Mouse (Mus musculus) brown adipose tissue, adult 24 weeks (tissue): Measurements from ENCODE around the gene Zfp61. TPM values are rescaled to one million over a fixed set of nuclear protein-coding genes. Genes with fewer than 3 reads are reported as not detected.

Experiments
- H3K27ac ChIP-seq: fragments of 200-500 bp; replicated peaks from 2 replicates; pipeline ENCODE4 v1.5.1; 2012; ENCODE audit warnings: low read depth, mild to moderate bottlenecking, low read length
- H3K4me1 ChIP-seq: fragments of 200-500 bp; 2 replicates; pipeline ENCODE4 v1.6.1; 2012; ENCODE audit warnings: low read length, mixed read lengths; ENCODE audit not compliant: control insufficient read depth, insufficient read depth, insufficient read length
- H3K4me3 ChIP-seq: fragments of 200-500 bp; 2 replicates; pipeline ENCODE4 v1.5.1; 2012; ENCODE audit warnings: low read depth, mild to moderate bottlenecking, low read length, moderate library complexity; ENCODE audit not compliant: insufficient read depth
- polyA plus RNA-seq: library from polyadenylated mRNA; stranded (reverse); fragments of >200 nt; gene quantifications from 2 replicates; pipeline ENCODE4 v1.2.4, GENCODE M21; 2012; ENCODE audit not compliant: missing spikeins, insufficient read depth, insufficient read length

Zfp61 gene
- polyA plus RNA-seq, 1 experiment, result 1.5 TPM

GRCm38 (mm10) chr7:24253779-24254615 is 47.0 kb downstream of the Zfp61 start:
- H3K4me3 ChIP-seq, result peak overlapping the region; percentile 80; the same call in 1 of the 2 replicates
- H3K27ac ChIP-seq, result no peak overlapping the region
- no peaks in the 10 kb centered on the region; the same call in 1 of the 2 replicates for H3K4me1 ChIP-seq

Other genes starting within 250 kb of the Zfp61 start
- gene Vmn1r183, start 248.0 kb downstream of the Zfp61 start, polyA plus RNA-seq, result not detected in 2 replicates
- gene Zfp180, start 219.3 kb downstream of the Zfp61 start, polyA plus RNA-seq, result 11.1 and 11.7 TPM in 2 replicates
- gene Zfp112, start 188.9 kb downstream of the Zfp61 start, polyA plus RNA-seq, result 1.4 and 1.5 TPM in 2 replicates
- 2.4 and 4.4 TPM in 2 replicates for gene Zfp235, start 167.1 kb downstream of the Zfp61 start, polyA plus RNA-seq
- not detected in 2 replicates for gene Zfp114, start 126.2 kb downstream of the Zfp61 start, polyA plus RNA-seq
- 1.5 and 1.7 TPM in 2 replicates for gene Zfp111, start 89.8 kb downstream of the Zfp61 start, polyA plus RNA-seq
- gene Zfp109, start 63.7 kb downstream of the Zfp61 start, polyA plus RNA-seq, result 0.46 TPM in 1 of 2 replicates, not detected in the other
- 0.88 and 1.8 TPM in 2 replicates for gene Zfp108, start 46.4 kb downstream of the Zfp61 start, polyA plus RNA-seq
- 1.4 and 4.4 TPM in 2 replicates for gene Zfp93, start 30.8 kb downstream of the Zfp61 start, polyA plus RNA-seq
- gene Zfp94, start 15.4 kb upstream of the Zfp61 start, polyA plus RNA-seq, result 3.8 and 4.5 TPM in 2 replicates
- gene Tescl, start 32.7 kb upstream of the Zfp61 start, polyA plus RNA-seq, result not detected in 2 replicates
- gene Lypd5, start 48.0 kb upstream of the Zfp61 start, polyA plus RNA-seq, result not detected in 2 replicates
- not detected in 2 replicates for gene Kcnn4, start 69.0 kb upstream of the Zfp61 start, polyA plus RNA-seq
- 6.1 and 8.2 TPM in 2 replicates for gene Smg9, start 98.4 kb upstream of the Zfp61 start, polyA plus RNA-seq
- gene Irgc1, start 151.1 kb upstream of the Zfp61 start, polyA plus RNA-seq, result not detected in 2 replicates
- gene Plaur, start 161.3 kb upstream of the Zfp61 start, polyA plus RNA-seq, result 3.0 TPM in 1 of 2 replicates, not detected in the other
- 3.1 and 3.5 TPM in 2 replicates for gene Cadm4, start 180.8 kb upstream of the Zfp61 start, polyA plus RNA-seq
- 3.0 and 4.7 TPM in 2 replicates for gene Zfp428, start 205.8 kb upstream of the Zfp61 start, polyA plus RNA-seq
- not detected in 2 replicates for gene AC161166.1, start 211.2 kb upstream of the Zfp61 start, polyA plus RNA-seq
- gene Irgq, start 229.5 kb upstream of the Zfp61 start, polyA plus RNA-seq, result 9.1 and 9.2 TPM in 2 replicates
- not detected in 2 replicates for gene Pinlyp, start 244.9 kb upstream of the Zfp61 start, polyA plus RNA-seq
- gene Xrcc1, start 245.1 kb upstream of the Zfp61 start, polyA plus RNA-seq, result 20.7 and 22.5 TPM in 2 replicates